Mouse (Mus musculus) cerebellum, adult 2 months (tissue): ENCODE measurements around the gene Ankrd53. TPM values are rescaled to one million over a fixed set of nuclear protein-coding genes. Genes with fewer than 3 reads are reported as not detected.

Experiments
- DNase-seq, 2 experiments: peaks; one replicate each; pipeline ENCODE4 v3.0.0; 2021
- H3K27ac ChIP-seq: fragments of 200-500 bp; 2 replicates; pipeline ENCODE4 v1.5.1; 2012; ENCODE audit warnings: low read length, control low read depth, inconsistent platforms; ENCODE audit not compliant: insufficient read depth
- H3K27me3 ChIP-seq: fragments of 200-500 bp; 2 replicates; pipeline ENCODE4 v1.6.1; 2012; ENCODE audit warnings: inconsistent platforms, mild to moderate bottlenecking, low read length, moderate library complexity; ENCODE audit not compliant: control insufficient read depth, insufficient read depth
- H3K4me1 ChIP-seq: fragments of 200-500 bp; 2 replicates; pipeline ENCODE4 v1.6.1; 2011; ENCODE audit warnings: low read length; ENCODE audit not compliant: control insufficient read depth, insufficient read depth
- H3K4me3 ChIP-seq: fragments of 200-500 bp; replicated peaks from 2 replicates; pipeline ENCODE3; 2011; ENCODE audit warnings: mild to moderate bottlenecking, low read depth, low read length, control low read depth; ENCODE audit not compliant: insufficient read depth
- CTCF ChIP-seq: fragments of 200-500 bp; IDR thresholded peaks from 2 replicates; pipeline ENCODE4 v1.5.1; 2011; ENCODE audit warnings: low read depth, mild to moderate bottlenecking, control low read depth, low read length, moderate library complexity, borderline replicate concordance; ENCODE audit not compliant: insufficient read depth
- POLR2A ChIP-seq: fragments of 200-500 bp; IDR thresholded peaks from 2 replicates; pipeline ENCODE4 v1.6.1; 2011; ENCODE audit warnings: low read length, control low read depth, borderline replicate concordance; ENCODE audit not compliant: insufficient read depth
- WGBS: fragments of 180-500 bp; shearing (Covaris S2); methylation state at CpG from one replicate; pipeline ENCODE4 v1.1.7; 2018; 5-methylcytosine and 5-hydroxymethylcytosine counted together
- polyA plus RNA-seq: library from polyadenylated mRNA; depleted of rRNA; stranded (reverse); fragments of >200 nt; gene quantifications from 2 replicates; pipeline ENCODE4 v1.2.3, GENCODE M21; 2012; rRNA removed

Gene Ankrd53
- polyA plus RNA-seq, 1 experiment, result not detected

DNA sequence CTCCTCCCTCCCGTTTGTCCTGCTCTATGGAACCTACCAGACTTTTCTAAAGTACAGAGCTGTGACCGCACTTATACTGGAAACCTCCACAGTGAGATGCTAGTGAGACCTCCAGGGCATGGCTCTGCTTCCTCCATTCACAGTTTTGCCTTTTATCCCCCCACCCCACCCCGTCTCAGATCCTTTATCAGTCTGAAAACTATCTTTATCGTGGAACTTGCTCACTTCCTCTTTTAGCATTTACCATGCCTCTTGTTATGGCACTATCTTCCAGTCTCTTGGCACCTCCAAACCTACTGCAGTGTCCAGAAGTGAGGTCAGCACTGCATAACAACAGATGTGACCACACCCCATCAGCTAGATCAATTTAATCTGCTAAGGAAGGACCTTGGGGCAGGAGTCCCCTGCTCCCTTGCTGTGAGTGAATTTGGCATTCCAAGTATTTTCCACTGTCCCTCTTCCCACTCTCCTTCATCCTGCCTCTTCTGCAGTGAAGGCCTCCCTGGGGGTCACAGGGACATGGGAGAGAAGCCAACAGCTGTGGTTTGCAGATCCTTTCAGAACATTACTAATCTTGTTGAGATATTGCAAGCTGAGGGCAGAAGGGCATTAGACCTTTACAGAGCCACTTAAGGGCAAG is 28.9 kb downstream of the Ankrd53 start:
- H3K4me3 ChIP-seq, result no peak overlapping the region
- H3K27me3 ChIP-seq, result no peaks in the 10 kb centered on the region
- 77% methylated on average over 4 of the region's 4 CpGs for WGBS
- no peak overlapping the region for H3K27ac ChIP-seq
- TF ChIP-seq POLR2A (no peak), CTCF (no peak)
- no peak for DNase-seq
- peaks cover 5% of the 10 kb centered on the region; the same call in 1 of the 2 replicates for H3K4me1 ChIP-seq

DNA sequence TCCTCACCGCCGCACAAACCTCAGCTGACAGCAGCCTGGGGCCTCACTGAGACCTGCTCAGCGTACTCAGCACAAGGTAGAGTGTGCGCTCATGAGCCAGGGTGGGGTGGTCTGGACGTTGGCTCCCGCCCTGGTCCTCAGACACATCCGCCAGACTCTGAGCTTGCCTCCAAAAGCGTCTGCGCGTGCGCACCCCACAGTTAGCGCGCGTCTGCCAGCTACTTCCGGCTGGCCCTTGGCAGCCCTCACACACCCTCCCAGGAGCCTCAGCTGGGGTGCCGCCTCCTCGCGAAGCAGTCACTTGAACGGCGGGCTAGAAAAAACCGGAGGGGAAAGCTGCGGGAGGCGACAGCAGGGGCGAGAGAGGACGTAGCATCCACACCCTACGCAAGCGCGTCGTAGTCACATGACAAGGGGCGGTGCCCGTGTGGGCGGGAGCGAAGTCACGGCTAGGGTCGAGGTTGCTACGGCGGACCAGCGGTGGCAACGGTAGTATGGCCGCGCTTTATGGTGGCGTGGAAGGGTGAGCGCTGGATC is 32.4 kb downstream of the Ankrd53 start, which contains the start of gene Nagk:
TSS of gene Nagk (plus strand) at position 223 of the 537 bp plus-strand sequence.
- DNase-seq, result peak; percentile 87 to 95
- H3K4me3 ChIP-seq, result peak within 1 kb of the TSS; percentile 89
- peak within 1 kb of the TSS; percentile 85 for H3K27ac ChIP-seq
- peaks cover 5% of the 10 kb centered on the region; the same call in 1 of the 2 replicates for H3K4me1 ChIP-seq
- TF ChIP-seq CTCF, result no peak
- peak; percentile 84 for TF ChIP-seq POLR2A
- no peaks in the 10 kb centered on the region for H3K27me3 ChIP-seq
- WGBS, result under 1% methylated on average over 43 of the region's 43 CpGs

DNA sequence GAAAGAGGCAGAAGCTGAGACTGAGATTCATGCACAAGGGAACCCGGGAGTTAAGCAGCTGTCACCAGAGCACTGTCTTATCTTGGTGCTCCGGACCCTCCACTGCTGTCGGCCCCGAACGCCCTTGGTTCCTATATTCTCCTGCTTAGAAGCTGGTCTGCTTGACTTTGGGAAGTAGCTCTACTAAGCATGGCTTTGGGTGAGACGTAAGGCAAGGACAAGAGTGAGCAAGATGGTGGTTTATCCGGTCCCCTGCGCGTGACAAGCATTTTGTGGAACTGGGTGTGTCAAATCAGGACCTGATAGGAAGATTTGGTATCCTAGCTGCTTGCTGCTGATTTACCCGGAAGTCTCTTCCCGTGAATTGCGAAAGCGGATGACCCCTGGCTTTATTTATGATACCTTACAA is 33.1 kb downstream of the Ankrd53 start:
- H3K27me3 ChIP-seq, result no peaks in the 10 kb centered on the region
- DNase-seq, result no peak
- peak overlapping the region; percentile 89 for H3K4me3 ChIP-seq
- TF ChIP-seq POLR2A (no peak), CTCF (no peak)
- no peak overlapping the region for H3K27ac ChIP-seq
- peaks cover 5% of the 10 kb centered on the region; the same call in 1 of the 2 replicates for H3K4me1 ChIP-seq
- 6% methylated on average over 13 of the region's 13 CpGs for WGBS

DNA sequence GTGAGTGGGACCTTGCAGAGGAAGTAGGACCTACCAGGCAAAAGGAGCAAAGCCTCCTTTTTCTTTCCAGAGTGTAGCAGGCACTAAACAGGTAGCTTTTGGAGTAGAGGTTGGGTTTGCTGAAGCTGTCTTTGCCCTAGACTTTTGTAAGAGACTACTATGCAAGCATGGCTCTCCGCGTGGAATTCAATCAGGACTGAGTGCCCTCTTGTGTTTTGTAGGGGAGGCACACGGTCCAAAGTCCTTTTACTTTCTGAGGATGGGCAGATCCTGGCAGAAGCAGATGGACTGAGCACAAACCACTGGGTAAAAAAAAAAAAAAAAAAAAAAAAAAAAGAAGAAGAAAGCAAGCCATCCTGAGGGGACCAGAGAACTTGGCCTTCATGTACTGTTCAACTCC is 34.2 kb downstream of the Ankrd53 start:
- no peak for DNase-seq
- WGBS, result 46% methylated on average over 3 of the region's 3 CpGs
- Histone ChIP-seq H3K4me3 (no peak overlapping the region), H3K4me1 (peaks cover 5% of the 10 kb centered on the region), H3K27me3 (no peaks in the 10 kb centered on the region), H3K27ac (no peak overlapping the region)
- TF ChIP-seq POLR2A (no peak), CTCF (no peak)

DNA sequence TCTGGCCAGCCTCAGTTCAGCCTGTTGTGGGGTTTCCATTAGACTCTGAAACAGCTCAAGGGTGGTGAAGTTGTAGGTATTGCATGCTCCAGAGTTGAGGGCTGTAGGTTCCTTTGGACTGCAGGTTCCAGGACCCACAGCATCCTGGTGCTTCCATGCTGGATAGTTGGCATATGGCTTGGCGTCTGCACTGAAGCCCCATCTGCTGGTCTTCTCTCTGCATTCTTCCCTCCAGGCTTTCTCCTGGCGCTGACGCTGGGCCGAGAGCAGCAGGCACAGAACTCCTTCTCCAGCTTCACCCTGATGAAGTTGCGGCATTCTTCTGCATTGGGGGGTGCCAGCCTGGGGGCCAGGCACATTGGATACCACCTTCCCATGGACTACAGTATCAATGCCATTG is 39.6 kb downstream of the Ankrd53 start:
- Histone ChIP-seq H3K4me1 (peaks cover 3% of the 10 kb centered on the region), H3K4me3 (no peak overlapping the region), H3K27ac (no peak overlapping the region), H3K27me3 (no peaks in the 10 kb centered on the region)
- peak; percentile 44 to 58 for DNase-seq
- whole genome bisulfite sequencing, result 13% methylated on average over 5 of the region's 5 CpGs
- TF ChIP-seq POLR2A, result no peak
- peak; percentile 15; the same call in 1 of the 2 replicates for TF ChIP-seq CTCF

DNA sequence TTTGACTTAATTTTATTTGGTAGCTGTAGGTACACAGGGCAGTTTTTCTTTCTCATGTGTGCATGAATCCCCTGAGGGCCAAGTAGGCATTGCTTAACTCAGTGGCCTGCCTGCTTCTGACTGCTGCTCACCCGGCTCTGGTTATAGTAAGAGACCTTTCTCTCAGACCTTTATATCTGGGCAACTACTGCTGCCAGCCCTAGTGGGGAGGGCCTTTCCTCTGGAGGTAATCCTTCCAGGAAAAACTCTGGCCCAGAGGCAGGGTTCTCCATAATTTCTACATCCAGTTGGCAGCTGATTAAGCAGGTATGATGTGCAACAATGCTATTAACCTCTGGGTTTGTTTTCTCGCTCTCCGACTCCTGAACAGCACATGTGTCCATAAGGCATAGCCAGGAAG is 40.4 kb downstream of the Ankrd53 start:
- no peak for DNase-seq
- no peaks in the 10 kb centered on the region for H3K27me3 ChIP-seq
- peaks cover 6% of the 10 kb centered on the region for H3K4me1 ChIP-seq
- H3K27ac ChIP-seq, result no peak overlapping the region
- WGBS, result 91% methylated on average over 3 of the region's 3 CpGs
- no peak for TF ChIP-seq POLR2A
- TF ChIP-seq CTCF, result no peak
- no peak overlapping the region for H3K4me3 ChIP-seq

DNA sequence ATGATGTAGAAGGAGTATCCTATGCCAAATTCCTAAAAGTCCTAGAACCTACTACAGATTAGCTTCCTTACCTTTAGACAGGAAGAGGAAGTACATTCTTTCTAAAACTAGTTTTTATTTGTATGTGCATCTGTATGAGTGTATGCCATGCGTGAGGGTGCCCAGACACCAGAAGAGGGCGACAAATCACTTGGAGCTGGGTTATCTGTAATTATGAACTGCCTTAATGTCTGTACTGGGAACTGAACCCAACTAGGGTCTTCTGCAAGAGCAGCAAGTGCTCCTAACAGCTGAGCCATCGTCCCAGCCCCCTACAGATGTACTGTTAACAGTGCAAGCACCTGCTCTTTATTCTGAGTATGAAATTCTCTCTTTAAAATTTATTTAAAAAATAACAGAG is 53.4 kb downstream of the Ankrd53 start:
- TF ChIP-seq CTCF (no peak), POLR2A (no peak)
- H3K4me3 ChIP-seq, result no peak overlapping the region
- WGBS, result 97% methylated on average over 3 of the region's 3 CpGs

More for the DNA sequence above, 53.4 kb downstream of the Ankrd53 start:
- H3K27ac ChIP-seq, result no peak overlapping the region
- no peaks in the 10 kb centered on the region for H3K27me3 ChIP-seq
- DNase-seq, result no peak
- H3K4me1 ChIP-seq, result no peaks in the 10 kb centered on the region

Other genes starting within 250 kb of the Ankrd53 start
- 0.76 and 0.97 TPM in 2 replicates for gene Actg2, start 226.4 kb upstream of the Ankrd53 start, polyA plus RNA-seq
- gene Stambp, start 189.9 kb upstream of the Ankrd53 start, polyA plus RNA-seq, result 39.0 and 41.8 TPM in 2 replicates
- not detected in 2 replicates for gene Clec4f, start 106.5 kb upstream of the Ankrd53 start, polyA plus RNA-seq
- gene Cd207, start 84.8 kb upstream of the Ankrd53 start, polyA plus RNA-seq, result not detected in 2 replicates
- gene Vax2, start 51.4 kb upstream of the Ankrd53 start, polyA plus RNA-seq, result not detected in 2 replicates
- 0.05 TPM in 1 of 2 replicates, not detected in the other for gene Atp6v1b1, start 19.7 kb upstream of the Ankrd53 start, polyA plus RNA-seq
- gene Tex261, start 13.2 kb downstream of the Ankrd53 start, polyA plus RNA-seq, result 73.1 and 80.1 TPM in 2 replicates
- gene Nagk, start 32.3 kb downstream of the Ankrd53 start, polyA plus RNA-seq, result 22.2 and 23.6 TPM in 2 replicates
- 53.5 and 55.7 TPM in 2 replicates for gene Paip2b, start 69.1 kb downstream of the Ankrd53 start, polyA plus RNA-seq
- gene Zfp638, start 104.5 kb downstream of the Ankrd53 start, polyA plus RNA-seq, result 59.6 and 62.7 TPM in 2 replicates
- gene Dysf, start 245.9 kb downstream of the Ankrd53 start, polyA plus RNA-seq, result 4.7 and 5.9 TPM in 2 replicates